Mouse (Mus musculus) ES-E14 (cell line): ENCODE measurements around the gene a. TPM values are rescaled to one million over a fixed set of nuclear protein-coding genes. Genes with fewer than 3 reads are reported as not detected.

Experiments used
- DNase-seq: peaks from one replicate; pipeline ENCODE4 v3.0.0-alpha.2; 2013; ENCODE audit warnings: low read depth, low spot score
- H3K27ac ChIP-seq: 2 replicates; pipeline ENCODE4 v1.5.1; 2012; ENCODE audit warnings: low read depth, mild to moderate bottlenecking, low read length, moderate library complexity, mixed read lengths; ENCODE audit not compliant: poor library complexity, insufficient read depth, severe bottlenecking
- H3K36me3 ChIP-seq: 2 replicates; pipeline ENCODE4 v1.6.1; 2012; ENCODE audit warnings: mild to moderate bottlenecking, low read length, moderate library complexity, mixed read lengths; ENCODE audit not compliant: control insufficient read depth, poor library complexity, insufficient read depth, severe bottlenecking
- H3K4me1 ChIP-seq, 2 experiments: fragments of 150-350 bp in 1 of 2; sonication (generic) in 1 of 2; 2 replicates each; pipeline ENCODE4 v1.6.1; 2012; ENCODE audit warnings: low read length in 2 of 2, mild to moderate bottlenecking in 1 of 2, mixed read lengths in 1 of 2; ENCODE audit not compliant: control insufficient read depth in 2 of 2, insufficient read depth in 2 of 2, poor library complexity in 1 of 2
- H3K4me3 ChIP-seq, 2 experiments: fragments of 150-350 bp in 1 of 2; sonication (generic) in 1 of 2; 2 replicates each; pipeline ENCODE4 v1.5.1; 2012; ENCODE audit warnings: low read length in 2 of 2, low read depth in 1 of 2, mild to moderate bottlenecking in 1 of 2, mixed read lengths in 1 of 2; ENCODE audit not compliant: insufficient read depth in 1 of 2, poor library complexity in 1 of 2, severe bottlenecking in 1 of 2
- H3K9ac ChIP-seq: 2 replicates; pipeline ENCODE4 v1.6.1; 2012; ENCODE audit warnings: low read depth, mild to moderate bottlenecking, low read length, mixed read lengths; ENCODE audit not compliant: poor library complexity, insufficient read depth, severe bottlenecking
- H3K9me3 ChIP-seq: fragments of 150-350 bp; sonication (generic); 2 replicates; pipeline ENCODE4 v1.6.1; 2012; ENCODE audit warnings: low read depth, mild to moderate bottlenecking, low read length; ENCODE audit not compliant: control insufficient read depth, insufficient read depth
- CHD2 ChIP-seq: IDR thresholded peaks from 2 replicates; pipeline ENCODE4 v1.6.1; 2014; ENCODE audit warnings: mild to moderate bottlenecking, low read depth, low read length, inconsistent platforms
- HCFC1 ChIP-seq: IDR thresholded peaks from 2 replicates; pipeline ENCODE4 v1.6.1; 2012; ENCODE audit warnings: low read length, inconsistent platforms, borderline replicate concordance; ENCODE audit not compliant: insufficient read depth
- MAFK ChIP-seq: IDR thresholded peaks from 2 replicates; pipeline ENCODE4 v1.6.1; 2014; ENCODE audit warnings: mild to moderate bottlenecking, low read depth, low read length, inconsistent platforms; ENCODE audit not compliant: insufficient read depth
- ZC3H11A ChIP-seq: IDR thresholded peaks from 2 replicates; pipeline ENCODE4 v1.6.1; 2012; ENCODE audit warnings: low read depth, mild to moderate bottlenecking, inconsistent platforms, low read length, borderline replicate concordance
- ZNF384 ChIP-seq: IDR thresholded peaks from 2 replicates; pipeline ENCODE4 v1.6.1; 2012; ENCODE audit warnings: low read depth, low read length, inconsistent platforms
- in situ Hi-C, 2 experiments: fragments of 600-800 bp; cut with MboI; formaldehyde crosslinking; loops; one replicate each; pipeline ENCODE4 v1.15.1; 2025; ENCODE audit warnings: low sequenced_read_pairs in 2 of 2, inconsistent platforms in 1 of 2; ENCODE audit not compliant: unreplicated experiment in 2 of 2
- total RNA-seq: library from RNA; depleted of rRNA; stranded (reverse); fragments of 300-350 nt; gene quantifications from 2 replicates; pipeline ENCODE4 v1.2.3, GENCODE M21; 2012

a gene
- total RNA-seq, 1 experiment = 0.49 TPM

DNA sequence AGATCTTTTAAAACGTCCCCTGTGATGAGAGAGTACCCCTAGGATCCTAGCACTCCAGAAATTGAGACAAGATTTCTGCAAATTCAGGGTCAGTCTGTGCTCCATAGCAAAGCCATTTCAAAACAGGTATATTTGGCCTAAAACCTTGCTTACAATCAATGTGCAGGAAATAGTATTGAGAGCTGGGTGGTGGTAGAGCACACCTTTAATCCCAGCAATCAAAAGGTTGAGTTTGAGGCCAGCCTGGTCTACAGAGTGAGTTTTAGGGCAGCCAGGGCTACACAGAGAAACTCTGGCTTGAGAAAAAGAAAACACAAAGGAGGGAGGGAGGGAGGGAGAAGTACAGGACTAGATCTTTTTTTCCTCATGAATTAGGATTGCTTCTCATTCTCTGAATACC lies 266.2 kb downstream of the a start:
- peaks cover 0 to 7% of the 10 kb centered on the region in 2 experiments; a peak in 3 of 4 replicates for H3K4me1 ChIP-seq
- H3K9ac ChIP-seq = no peak overlapping the region
- no peak for DNase-seq
- no peaks in the 10 kb centered on the region for H3K9me3 ChIP-seq
- in situ Hi-C loops = no loop called here
- TF ChIP-seq ZNF384 (no peak), MAFK (no peak), HCFC1 (no peak), CHD2 (no peak), ZC3H11A (no peak)
- H3K27ac ChIP-seq = no peak overlapping the region
- peaks cover 24% of the 10 kb centered on the region for H3K36me3 ChIP-seq
- no peak overlapping the region for H3K4me3 ChIP-seq

DNA sequence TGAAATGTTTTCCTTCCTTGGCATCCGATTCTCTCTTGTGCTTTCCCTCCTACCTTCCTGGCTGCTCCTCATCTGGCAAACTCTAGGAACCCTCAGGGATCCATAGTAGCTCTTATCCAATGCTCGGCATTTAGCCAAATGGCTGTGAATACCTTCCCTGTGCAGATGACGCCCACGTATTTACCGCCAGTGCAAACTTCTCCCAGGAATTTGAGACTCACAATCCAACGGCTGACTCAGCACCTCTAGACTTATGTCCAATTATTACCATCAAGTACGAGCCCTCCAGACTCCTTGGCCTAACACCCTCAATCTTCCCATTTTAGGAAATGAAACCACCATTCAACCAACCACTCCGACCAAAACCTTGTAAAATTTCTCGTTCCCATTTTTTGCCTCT lies 279.8 kb downstream of the a start:
- TF ChIP-seq MAFK (0 out of 2 replicates have a peak, but pooled peaks have one; percentile 53), HCFC1 (no peak), ZNF384 (no peak), ZC3H11A (no peak)
- in situ Hi-C loops = no loop called here
- Histone ChIP-seq H3K9ac (no peak overlapping the region), H3K9me3 (no peaks in the 10 kb centered on the region), H3K27ac (no peak overlapping the region; the same call in 1 of the 2 replicates), H3K4me3 (peak overlapping the region in 1 of 2 experiments; percentile 1; a peak in 1 of 4 replicates), H3K36me3 (peaks cover 23% of the 10 kb centered on the region), H3K4me1 (peaks cover 5 to 22% of the 10 kb centered on the region in 2 experiments; a peak in 3 of 4 replicates)
- no peak for DNase-seq

GRCm38 (mm10) chr2:155072353-155073145 lies 281.3 kb downstream of the a start:
- peak overlapping the region; percentile 47; the same call in 1 of the 2 replicates for H3K9ac ChIP-seq
- no peak for DNase-seq
- no peak overlapping the region for H3K27ac ChIP-seq
- no peaks in the 10 kb centered on the region for H3K9me3 ChIP-seq
- H3K4me3 ChIP-seq = peak overlapping the region; percentile 21 to 98; a peak in 1 of 4 replicates
- TF ChIP-seq ZC3H11A = no peak
- TF ChIP-seq CHD2 = no peak
- TF ChIP-seq ZNF384 = no peak
- TF ChIP-seq HCFC1 = no peak
- TF ChIP-seq MAFK = no peak
- in situ Hi-C loops = no loop called here
- H3K4me1 ChIP-seq = peaks cover 5 to 22% of the 10 kb centered on the region in 2 experiments; a peak in 3 of 4 replicates
- H3K36me3 ChIP-seq = peaks cover 16% of the 10 kb centered on the region

DNA sequence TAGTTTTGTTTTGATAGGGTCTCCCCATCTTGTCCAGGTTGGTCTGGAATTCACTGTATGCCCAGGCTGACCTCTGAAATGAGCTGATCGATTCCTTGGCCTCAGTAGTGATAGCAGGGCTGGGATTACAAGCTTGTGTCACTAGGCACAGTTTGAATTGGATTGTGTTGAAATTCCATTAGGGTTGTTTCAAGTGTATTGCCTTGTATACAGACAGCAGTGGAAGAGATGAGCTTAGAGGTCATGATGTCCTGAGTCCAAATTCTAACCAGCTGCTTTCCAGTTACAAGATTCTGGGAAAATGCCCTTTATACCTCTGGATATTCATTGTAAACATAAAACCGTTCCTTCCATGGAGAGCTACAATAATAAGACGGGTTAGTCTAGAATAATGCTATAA lies 282.1 kb downstream of the a start:
- Histone ChIP-seq H3K36me3 (peaks cover 9% of the 10 kb centered on the region), H3K4me1 (peaks cover 5 to 23% of the 10 kb centered on the region in 2 experiments; a peak in 3 of 4 replicates), H3K27ac (no peak overlapping the region), H3K9ac (peak overlapping the region; percentile 97; the same call in 1 of the 2 replicates), H3K9me3 (no peaks in the 10 kb centered on the region), H3K4me3 (peak overlapping the region; percentile 95 to 98)
- no peak for DNase-seq
- in situ Hi-C loops = no loop called here
- TF ChIP-seq MAFK (no peak), ZC3H11A (no peak), ZNF384 (no peak), HCFC1 (no peak), CHD2 (no peak)
